8 mouse cellular contexts compared by ENCODE assay signal in the genomic region with DNA sequence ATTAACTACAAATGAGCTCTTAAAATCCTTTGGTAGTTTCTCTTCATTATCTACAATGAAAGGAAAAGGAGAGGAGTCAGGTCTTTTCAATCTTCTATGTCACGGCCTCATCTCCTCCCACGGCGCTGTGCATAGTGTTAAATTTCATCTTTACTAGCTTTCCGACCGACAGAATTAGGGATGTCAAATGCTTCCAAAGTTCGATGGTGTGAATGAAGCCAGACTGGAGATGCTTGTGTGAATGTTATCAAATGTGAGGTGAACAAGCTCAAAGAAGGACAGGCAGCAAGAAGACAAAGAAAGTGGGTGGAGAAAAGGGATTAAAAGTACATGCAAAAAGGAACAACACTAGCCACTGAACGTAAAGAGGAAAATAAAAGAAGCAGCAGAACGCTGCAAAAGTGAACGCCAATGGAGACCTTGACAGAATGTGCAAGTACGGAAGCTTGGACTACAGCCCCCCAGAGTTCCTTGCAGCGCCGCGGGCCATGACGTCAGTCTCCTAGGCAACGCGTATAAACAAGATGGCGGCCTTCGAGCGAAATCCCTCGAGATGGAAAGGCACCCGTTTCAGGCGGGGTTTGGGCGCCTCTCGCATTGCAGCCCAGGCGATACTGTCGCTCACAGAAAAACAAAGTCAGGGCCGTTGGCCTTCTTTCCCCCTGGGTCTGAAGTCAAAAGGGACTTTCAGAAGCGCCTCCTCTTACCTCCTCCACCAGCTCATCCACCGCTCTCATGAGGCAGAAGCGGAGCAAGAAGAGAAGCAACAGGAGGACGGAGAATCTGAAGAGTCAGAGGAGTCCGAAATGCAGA. TPM values are rescaled to one million over a fixed set of nuclear protein-coding genes. Genes with fewer than 3 reads are reported as not detected.
DNase-seq lines count a peak whose midpoint lies in the region; ATAC-seq and TF ChIP-seq lines count a peak whose summit lies in the region.

Gene Lrguk (plus strand): TSS at position 516 of the 813 bp plus-strand sequence.

- TF ChIP-seq CTCF in midbrain, postnatal 0 days (IDR thresholded peaks at IDR 0.05): no peak

- ATAC-seq in erythroblast, adult 5-6 weeks (replicated peaks; ENCODE audit: low FRiP score, poor library complexity, severe bottlenecking): no peak; the same call in 1 of the 2 replicates
- ATAC-seq in embryonic facial prominence, embryonic 11.5 days (replicated peaks; ENCODE audit: insufficient number of reproducible peaks, low FRiP score, low TSS enrichment, low read depth): peak; percentile 92
- peak; percentile 99 for ATAC-seq in limb, embryonic 14.5 days (ENCODE audit: low FRiP score, low read depth)
- peak; percentile 93 for ATAC-seq in midbrain, postnatal 0 days (ENCODE audit: low FRiP score)

- H3K4me1 ChIP-seq in erythroblast, embryonic 14.5 days (ENCODE audit: control insufficient read depth): peaks cover 16% of the 10 kb centered on the region
- no peaks in the 10 kb centered on the region for H3K4me1 ChIP-seq in embryonic facial prominence, embryonic 11.5 days (ENCODE audit: control insufficient read depth, insufficient read depth, low read length)
- H3K4me1 ChIP-seq in limb, embryonic 14.5 days (ENCODE audit: control insufficient read depth, insufficient read depth, low read length): peaks cover 4% of the 10 kb centered on the region; the same call in 1 of the 2 replicates
- peaks cover 4% of the 10 kb centered on the region; the same call in 1 of the 2 replicates for H3K4me1 ChIP-seq in midbrain, postnatal 0 days (ENCODE audit: insufficient read depth, low read length)

- no peak within 1 kb of the TSS for H3K27ac ChIP-seq in embryonic facial prominence, embryonic 11.5 days (replicated peaks; ENCODE audit: low read depth, low read length)
- no peak within 1 kb of the TSS for H3K27ac ChIP-seq in limb, embryonic 14.5 days (replicated peaks; ENCODE audit: low read depth, low read length)
- H3K27ac ChIP-seq in midbrain, postnatal 0 days (ENCODE audit: low read depth, low read length): peak within 1 kb of the TSS; percentile 52

- H3K4me2 ChIP-seq in embryonic facial prominence, embryonic 11.5 days (ENCODE audit: low read depth, low read length): peak within 1 kb of the TSS; percentile 88
- peak within 1 kb of the TSS; percentile 85 for H3K4me2 ChIP-seq in limb, embryonic 14.5 days (replicated peaks; ENCODE audit: low read depth, low read length, severe bottlenecking)
- peak within 1 kb of the TSS; percentile 88 for H3K4me2 ChIP-seq in midbrain, postnatal 0 days (ENCODE audit: low read depth, low read length, poor library complexity, severe bottlenecking)

- peak; percentile 93 for DNase-seq in embryonic facial prominence, embryonic 11.5 days (ENCODE audit: low spot score)
- DNase-seq in heart, adult 8-10 months (ENCODE audit: low spot score): peak; percentile 83
- peak; percentile 89 for DNase-seq in kidney, adult 9 months
- DNase-seq in limb, embryonic 14.5 days (ENCODE audit: low spot score): peak; percentile 90
- DNase-seq in midbrain, postnatal 0 days (ENCODE audit: low spot score): peak; percentile 95
- peak; percentile 57 to 74 for DNase-seq in spleen, postnatal 14 days (ENCODE audit: low spot score in 2 of 2)

- H3K27me3 ChIP-seq in erythroblast, embryonic 14.5 days (ENCODE audit: control insufficient read depth): peaks cover 4% of the 10 kb centered on the region; the same call in 1 of the 2 replicates
- no peaks in the 10 kb centered on the region for H3K27me3 ChIP-seq in embryonic facial prominence, embryonic 11.5 days (ENCODE audit: control insufficient read depth, insufficient read depth, low read length)
- peaks cover 4% of the 10 kb centered on the region; the same call in 1 of the 2 replicates for H3K27me3 ChIP-seq in limb, embryonic 14.5 days (ENCODE audit: control insufficient read depth, insufficient read depth, low read length)
- H3K27me3 ChIP-seq in midbrain, postnatal 0 days (ENCODE audit: insufficient read depth, low read length): no peaks in the 10 kb centered on the region

- H3K9me3 ChIP-seq in erythroblast, embryonic 14.5 days (ENCODE audit: control insufficient read depth, low read length): no peaks in the 10 kb centered on the region; the same call in 1 of the 2 replicates
- no peaks in the 10 kb centered on the region for H3K9me3 ChIP-seq in embryonic facial prominence, embryonic 11.5 days (replicated peaks; ENCODE audit: control insufficient read depth, low read length)
- H3K9me3 ChIP-seq in limb, embryonic 14.5 days (ENCODE audit: control insufficient read depth, low read length): no peaks in the 10 kb centered on the region
- no peaks in the 10 kb centered on the region for H3K9me3 ChIP-seq in midbrain, postnatal 0 days (ENCODE audit: low read length)

- peak within 1 kb of the TSS; percentile 62 for H3K4me3 ChIP-seq in erythroblast, embryonic 14.5 days (replicated peaks)
- peak within 1 kb of the TSS; percentile 61 for H3K4me3 ChIP-seq in embryonic facial prominence, embryonic 11.5 days (ENCODE audit: low read depth, low read length)
- H3K4me3 ChIP-seq in limb, embryonic 14.5 days (replicated peaks; ENCODE audit: low read length): peak within 1 kb of the TSS; percentile 55
- peak within 1 kb of the TSS; percentile 47 for H3K4me3 ChIP-seq in midbrain, postnatal 0 days (ENCODE audit: low read depth, low read length)

- TF ChIP-seq POLR2A in limb, embryonic 14.5 days (IDR thresholded peaks at IDR 0.05; ENCODE audit: borderline replicate concordance, extremely low read depth, insufficient read depth, insufficient read length): no peak

- peak within 1 kb of the TSS; percentile 56 for H3K9ac ChIP-seq in embryonic facial prominence, embryonic 11.5 days (replicated peaks; ENCODE audit: low read length)
- peak within 1 kb of the TSS; percentile 60 for H3K9ac ChIP-seq in limb, embryonic 14.5 days (ENCODE audit: low read depth, low read length, severe bottlenecking)
- H3K9ac ChIP-seq in midbrain, postnatal 0 days (replicated peaks; ENCODE audit: low read length, poor library complexity, severe bottlenecking): peak within 1 kb of the TSS; percentile 59

- H3K36me3 ChIP-seq in erythroblast, embryonic 14.5 days (ENCODE audit: control insufficient read depth): no peaks in the 10 kb centered on the region
- H3K36me3 ChIP-seq in embryonic facial prominence, embryonic 11.5 days (replicated peaks; ENCODE audit: control insufficient read depth, insufficient read depth, low read depth, low read length): no peaks in the 10 kb centered on the region
- H3K36me3 ChIP-seq in limb, embryonic 14.5 days (ENCODE audit: control insufficient read depth, insufficient read depth, low read length): no peaks in the 10 kb centered on the region
- H3K36me3 ChIP-seq in midbrain, postnatal 0 days (ENCODE audit: insufficient read depth, low read length): no peaks in the 10 kb centered on the region

- WGBS in embryonic facial prominence, embryonic 11.5 days: 5% methylated on average over 31 of the region's 32 CpGs
- 4% methylated on average over 32 of the region's 32 CpGs for WGBS in limb, embryonic 14.5 days
- WGBS in midbrain, postnatal 0 days: 3% methylated on average over 32 of the region's 32 CpGs

RNA-seq across cellular contexts. Expression of gene Lrguk, which starts in this region (rescaled TPM):
- polyA plus RNA-seq in erythroblast, embryonic 14.5 days (2012): not detected in 2 replicates
- 0.19 TPM in 1 of 2 replicates, not detected in the other for total RNA-seq in erythroblast, adult 5-6 weeks (2015; ENCODE audit: low replicate concordance)
- not detected in 2 replicates for total RNA-seq in erythroblast, adult 5-6 weeks (2017; ENCODE audit: low replicate concordance)
- 0.67 and 0.70 TPM in 2 replicates for polyA plus RNA-seq in embryonic facial prominence, embryonic 11.5 days (2014; fragmentation: Nextera tagmentation; extraction: Ambion mirVana)
- total RNA-seq in heart, adult 8-10 months (2022): under 1 TPM in 3 of 4 experiments, not detected in 1; 0.03 to 0.11 (median 0.09) TPM
- 0.29 and 0.35 TPM in 2 replicates for polyA plus RNA-seq in limb, embryonic 14.5 days (2012; rRNA removed)
- 0.17 and 0.43 TPM in 2 replicates for polyA plus RNA-seq in limb, embryonic 14.5 days (2014; fragmentation: Nextera tagmentation; extraction: Ambion mirVana)
- 1.6 and 1.9 TPM in 2 replicates for total RNA-seq in midbrain, postnatal 0 days (2014; rRNA removed)
- 1.0 TPM in 2 replicates for polyA plus RNA-seq in midbrain, postnatal 0 days (2015; fragmentation: Nextera tagmentation; extraction: Ambion mirVana)

Comparison
In these comparisons a context has a peak if more than half of its experiments do, and no peak if none do; other contexts are left out.
1. Peak in DNase-seq, ATAC-seq, H3K4me3 ChIP-seq, H3K9ac ChIP-seq and H3K4me2 ChIP-seq in embryonic facial prominence, embryonic 11.5 days; RNA of the gene not detected or under 1 TPM.
2. Peak in DNase-seq in heart, adult 8-10 months; RNA of the gene not detected or under 1 TPM.
3. Peak in DNase-seq, ATAC-seq, H3K4me3 ChIP-seq, H3K9ac ChIP-seq and H3K4me2 ChIP-seq in limb, embryonic 14.5 days; RNA of the gene not detected or under 1 TPM.